Mouse (Mus musculus): ENCODE results near the gene Pask. TPM values are rescaled to one million over a fixed set of nuclear protein-coding genes. Genes with fewer than 3 reads are reported as not detected.
"Not testable (repeated sequence)": the region's sequence is repeated elsewhere in the genome, so short reads cannot be mapped to it uniquely, and the experiment has no call there.

Gene Pask
- polyA plus RNA-seq, 1 experiment from 2014 or later, result 12.0 TPM

GRCm38 (mm10) chr1:93343504-93344047, 294 bp upstream of the Pask start:
- TF ChIP-seq CTCF (IDR thresholded peaks at IDR 0.05), result no peak
- CTCF ChIA-PET, result interaction anchor here (0.7 to 2.3 kb wide), 5 partner anchors 9 to 215 kb away, joined by 3 to 11 read pairs (median 4); no protein-coding TSS in a partner anchor

GRCm38 (mm10) chr1:93334621-93335020, 8.7 kb downstream of the Pask start:
- TF ChIP-seq CTCF (IDR thresholded peaks at IDR 0.05), result no peak
- CTCF ChIA-PET, result no interaction called here
- POLR2A ChIA-PET, result no interaction called here
- in situ Hi-C loops (cut with MboI; ENCODE audit: low pct_unique_long_range_greater_than_20kb), result no loop called here
- H3K27me3 ChIP-seq, result no peaks in the 10 kb centered on the region
- ATAC-seq (no peak), DNase-seq (ENCODE audit: low read depth, low spot score) (no peak)

More at GRCm38 (mm10) chr1:93343504-93344047, 294 bp upstream of the Pask start:
- ATAC-seq, result peak; percentile 97
- H3K27me3 ChIP-seq, result no peaks in the 10 kb centered on the region
- POLR2A ChIA-PET, result no interaction called here
- DNase-seq (ENCODE audit: low read depth, low spot score), result peak; percentile 83
- in situ Hi-C loops (cut with MboI; ENCODE audit: low pct_unique_long_range_greater_than_20kb), result no loop called here

- ATAC-seq, result peak; percentile 92
- peak; percentile 46 for DNase-seq (ENCODE audit: low read depth, low spot score)
- POLR2A ChIA-PET, result interaction anchor here (0.6 kb wide), 1 partner anchor 111 kb away, joined by 3 read pairs; no protein-coding TSS in a partner anchor
- no peaks in the 10 kb centered on the region for H3K27me3 ChIP-seq
- peak; percentile 47 for TF ChIP-seq CTCF (IDR thresholded peaks at IDR 0.05)
- in situ Hi-C loops (cut with MboI; ENCODE audit: low pct_unique_long_range_greater_than_20kb), result no loop called here
- CTCF ChIA-PET, result interaction anchor here (0.9 to 1.8 kb wide), 6 partner anchors 9 to 153 kb away, joined by 3 to 6 read pairs (median 4); partner anchors contain the start of gene Pask
Observed at GRCm38 (mm10) chr1:93326446-93326845, 16.8 kb downstream of the Pask start.

GRCm38 (mm10) chr1:93323973-93324372, 19.3 kb downstream of the Pask start:
- DNase-seq (ENCODE audit: low read depth, low spot score) (no peak), ATAC-seq (no peak)
- ChIA-PET POLR2A (no interaction called here), CTCF (interaction anchor here (1.1 kb wide), 1 partner anchor 150 kb away, joined by 3 read pairs; no protein-coding TSS in a partner anchor)
- no peak for TF ChIP-seq CTCF (IDR thresholded peaks at IDR 0.05)
- in situ Hi-C loops (cut with MboI; ENCODE audit: low pct_unique_long_range_greater_than_20kb), result no loop called here
- H3K27me3 ChIP-seq, result no peaks in the 10 kb centered on the region

- DNase-seq (ENCODE audit: low read depth, low spot score), result peak; percentile 39
- TF ChIP-seq CTCF (IDR thresholded peaks at IDR 0.05), result no peak
- no peaks in the 10 kb centered on the region for H3K27me3 ChIP-seq
- in situ Hi-C loops (cut with MboI; ENCODE audit: low pct_unique_long_range_greater_than_20kb), result loop anchor here (10.0 kb wide), 1 partner anchor 131 kb away; no protein-coding TSS in a partner anchor
- peak; percentile 71 for ATAC-seq
- POLR2A ChIA-PET, result no interaction called here
- CTCF ChIA-PET, result interaction anchor here (0.7 to 1.7 kb wide), 4 partner anchors 16 to 177 kb away, joined by 3 to 5 read pairs (median 3); no protein-coding TSS in a partner anchor
Observed at GRCm38 (mm10) chr1:93305581-93306337, 37.5 kb downstream of the Pask start, which contains the start of gene Mterf4. TSS of gene Mterf4 (minus strand) at chr1:93305915.

GRCm38 (mm10) chr1:93300578-93300977, 42.7 kb downstream of the Pask start:
- in situ Hi-C loops (cut with MboI; ENCODE audit: low pct_unique_long_range_greater_than_20kb), result loop anchor here (10.0 kb wide), 1 partner anchor 126 kb away; no protein-coding TSS in a partner anchor
- DNase-seq (ENCODE audit: low read depth, low spot score) (no peak), ATAC-seq (no peak)
- TF ChIP-seq CTCF (IDR thresholded peaks at IDR 0.05), result no peak
- CTCF ChIA-PET, result interaction anchor here (0.8 kb wide), 1 partner anchor 126 kb away, joined by 3 read pairs; no protein-coding TSS in a partner anchor
- H3K27me3 ChIP-seq, result no peaks in the 10 kb centered on the region
- POLR2A ChIA-PET, result interaction anchor here (0.7 kb wide), 1 partner anchor 153 kb away, joined by 3 read pairs; no protein-coding TSS in a partner anchor

GRCm38 (mm10) chr1:93299791-93300190, 43.5 kb downstream of the Pask start:
- in situ Hi-C loops (cut with MboI; ENCODE audit: low pct_unique_long_range_greater_than_20kb), result loop anchor here (10.0 kb wide), 1 partner anchor 125 kb away; no protein-coding TSS in a partner anchor
- CTCF ChIA-PET, result interaction anchor here (0.8 kb wide), 1 partner anchor 126 kb away, joined by 3 read pairs; no protein-coding TSS in a partner anchor
- no peak for TF ChIP-seq CTCF (IDR thresholded peaks at IDR 0.05)

GRCm38 (mm10) chr1:93294491-93294890, 48.8 kb downstream of the Pask start:
- ATAC-seq; in situ Hi-C loops (cut with MboI; ENCODE audit: low pct_unique_long_range_greater_than_20kb); DNase-seq (ENCODE audit: low read depth, low spot score); POLR2A ChIA-PET; H3K27me3 ChIP-seq; CTCF ChIA-PET: not testable (repeated sequence)

More at GRCm38 (mm10) chr1:93299791-93300190, 43.5 kb downstream of the Pask start:
- ATAC-seq, result no peak
- POLR2A ChIA-PET, result interaction anchor here (0.7 kb wide), 1 partner anchor 152 kb away, joined by 3 read pairs; no protein-coding TSS in a partner anchor
- DNase-seq (ENCODE audit: low read depth, low spot score), result no peak
- no peaks in the 10 kb centered on the region for H3K27me3 ChIP-seq

- ATAC-seq, result no peak
- in situ Hi-C loops (cut with MboI; ENCODE audit: low pct_unique_long_range_greater_than_20kb), result no loop called here
- TF ChIP-seq CTCF (IDR thresholded peaks at IDR 0.05), result no peak
- ChIA-PET POLR2A (no interaction called here), CTCF (interaction anchor here (1.8 kb wide), 1 partner anchor 12 kb away, joined by 5 read pairs; no protein-coding TSS in a partner anchor)
- H3K27me3 ChIP-seq, result no peaks in the 10 kb centered on the region
- no peak for DNase-seq (ENCODE audit: low read depth, low spot score)
Observed at GRCm38 (mm10) chr1:93292006-93292405, 51.3 kb downstream of the Pask start.

GRCm38 (mm10) chr1:93291591-93291990, 51.7 kb downstream of the Pask start:
- no peak for TF ChIP-seq CTCF (IDR thresholded peaks at IDR 0.05)
- no peak for ATAC-seq
- in situ Hi-C loops (cut with MboI; ENCODE audit: low pct_unique_long_range_greater_than_20kb), result no loop called here
- no peak for DNase-seq (ENCODE audit: low read depth, low spot score)
- H3K27me3 ChIP-seq, result no peaks in the 10 kb centered on the region
- ChIA-PET CTCF (no interaction called here), POLR2A (no interaction called here)
